Mouse (Mus musculus) intestine, embryonic 14.5 days (tissue): ENCODE measurements around the gene Lyar. TPM values are rescaled to one million over a fixed set of nuclear protein-coding genes. Genes with fewer than 3 reads are reported as not detected.
A peak's percentile ranks its signal among the peaks of the same experiment; 100 is the strongest.

Source experiments
- ATAC-seq: fragments of 200-750 bp; cut with Nextera tagmentation; replicated peaks from 2 replicates; pipeline ENCODE4 v1.8.0; 2017; ENCODE audit warnings: low read depth, moderate number of reproducible peaks, moderate TSS enrichment, moderate library complexity; ENCODE audit not compliant: low FRiP score, low TSS enrichment
- DNase-seq: peaks from one replicate; pipeline ENCODE4 v3.0.0-alpha.2; 2018; ENCODE audit warnings: low spot score
- H3K27ac ChIP-seq: fragments of 300-500 bp; sonication (generic); 2 replicates; pipeline ENCODE4 v1.5.1; 2014; ENCODE audit warnings: low read depth, mild to moderate bottlenecking, control low read depth
- H3K27me3 ChIP-seq: fragments of 300-500 bp; sonication (generic); replicated peaks from 2 replicates; pipeline ENCODE4 v1.6.1; 2014; ENCODE audit warnings: low read length, control low read depth; ENCODE audit not compliant: control insufficient read depth, insufficient read depth
- H3K36me3 ChIP-seq: fragments of 300-500 bp; sonication (generic); 2 replicates; pipeline ENCODE4 v1.6.1; 2014; ENCODE audit warnings: low read length, control low read depth; ENCODE audit not compliant: control insufficient read depth, insufficient read depth
- H3K4me1 ChIP-seq: fragments of 300-500 bp; sonication (generic); replicated peaks from 2 replicates; pipeline ENCODE4 v1.6.1; 2014; ENCODE audit warnings: low read length, control low read depth, mixed read lengths; ENCODE audit not compliant: control insufficient read depth, insufficient read depth
- H3K4me2 ChIP-seq: fragments of 300-500 bp; sonication (generic); 2 replicates; pipeline ENCODE4 v1.6.1; 2014; ENCODE audit warnings: low read length
- H3K4me3 ChIP-seq: fragments of 300-500 bp; sonication (generic); 2 replicates; pipeline ENCODE4 v1.5.1; 2014; ENCODE audit warnings: low read depth, low read length, control low read depth, mixed read lengths
- H3K9ac ChIP-seq: fragments of 300-500 bp; sonication (generic); 2 replicates; pipeline ENCODE4 v1.6.1; 2014; ENCODE audit warnings: mild to moderate bottlenecking, low read length
- H3K9me3 ChIP-seq: fragments of 300-500 bp; sonication (generic); 2 replicates; pipeline ENCODE4 v1.6.1; 2016; ENCODE audit warnings: low read length, control low read depth; ENCODE audit not compliant: control insufficient read depth
- WGBS: fragments of 180-500 bp; shearing (Covaris S2); extraction: QIAGEN DNeasy Blood & Tissue Kit; methylation state at CpG from one replicate; pipeline ENCODE4 v1.1.7; 2014; 5-methylcytosine and 5-hydroxymethylcytosine counted together
- polyA plus RNA-seq: library from polyadenylated mRNA; unstranded; fragments of >200 nt; fragmentation: Nextera tagmentation; extraction: Ambion mirVana; gene quantifications from 2 replicates; pipeline ENCODE4 v1.2.1, GENCODE M21; 2014

Gene Lyar
- polyA plus RNA-seq, 1 experiment from 2014 or later, result 100 TPM

- Histone ChIP-seq H3K9me3 (no peaks in the 10 kb centered on the region), H3K9ac (no peak overlapping the region), H3K4me2 (no peak overlapping the region), H3K4me1 (no peaks in the 10 kb centered on the region), H3K27me3 (no peaks in the 10 kb centered on the region), H3K27ac (no peak overlapping the region), H3K4me3 (no peak overlapping the region), H3K36me3 (peaks cover 21% of the 10 kb centered on the region)
- peak; percentile 56; the same call in 1 of the 2 replicates for ATAC-seq
- no peak for DNase-seq
- 50% methylated on average over 5 of the region's 5 CpGs for whole genome bisulfite sequencing
Observed at GRCm38 (mm10) chr5:38196821-38197481, 23.3 kb upstream of the Lyar start.

- Histone ChIP-seq H3K4me3 (no peak overlapping the region), H3K9me3 (no peaks in the 10 kb centered on the region), H3K27ac (no peak overlapping the region), H3K36me3 (peaks cover 26% of the 10 kb centered on the region), H3K4me2 (no peak overlapping the region), H3K9ac (no peak overlapping the region), H3K27me3 (no peaks in the 10 kb centered on the region), H3K4me1 (no peaks in the 10 kb centered on the region)
- peak; percentile 59 for ATAC-seq
- DNase-seq, result peak; percentile 97
- WGBS, result 19% methylated on average over 7 of the region's 7 CpGs
Observed at GRCm38 (mm10) chr5:38197482-38197823, 22.8 kb upstream of the Lyar start.

- Histone ChIP-seq H3K9me3 (no peaks in the 10 kb centered on the region), H3K4me3 (no peak overlapping the region), H3K27me3 (no peaks in the 10 kb centered on the region), H3K27ac (no peak overlapping the region), H3K4me1 (no peaks in the 10 kb centered on the region), H3K9ac (no peak overlapping the region), H3K4me2 (no peak overlapping the region), H3K36me3 (peaks cover 48% of the 10 kb centered on the region)
- WGBS, result 96% methylated on average over 2 of the region's 2 CpGs
- DNase-seq (no peak), ATAC-seq (no peak)
Observed at GRCm38 (mm10) chr5:38199686-38200085, 20.6 kb upstream of the Lyar start.

- Histone ChIP-seq H3K4me3 (no peak overlapping the region), H3K27ac (no peak overlapping the region), H3K36me3 (peaks cover 60% of the 10 kb centered on the region), H3K9me3 (no peaks in the 10 kb centered on the region), H3K4me2 (no peak overlapping the region), H3K4me1 (no peaks in the 10 kb centered on the region), H3K27me3 (no peaks in the 10 kb centered on the region), H3K9ac (no peak overlapping the region)
- WGBS, result 88% methylated on average over 7 of the region's 7 CpGs
- DNase-seq (no peak), ATAC-seq (no peak)
Observed at GRCm38 (mm10) chr5:38205303-38205726, 15.0 kb upstream of the Lyar start.

- Histone ChIP-seq H3K4me2 (no peak overlapping the region), H3K27me3 (no peaks in the 10 kb centered on the region), H3K9me3 (no peaks in the 10 kb centered on the region), H3K36me3 (peaks cover 60% of the 10 kb centered on the region), H3K4me1 (no peaks in the 10 kb centered on the region), H3K4me3 (no peak overlapping the region), H3K9ac (no peak overlapping the region), H3K27ac (no peak overlapping the region)
- ATAC-seq, result no peak
- no peak for DNase-seq
- WGBS, result 72% methylated on average over 8 of the region's 8 CpGs
Observed at GRCm38 (mm10) chr5:38208985-38209384, 11.3 kb upstream of the Lyar start.

- 88% methylated on average over 8 of the region's 8 CpGs for WGBS
- Histone ChIP-seq H3K36me3 (peaks cover 73% of the 10 kb centered on the region), H3K27ac (no peak overlapping the region), H3K9ac (no peak overlapping the region), H3K4me2 (no peak overlapping the region), H3K4me1 (no peaks in the 10 kb centered on the region), H3K27me3 (no peaks in the 10 kb centered on the region), H3K4me3 (no peak overlapping the region), H3K9me3 (no peaks in the 10 kb centered on the region)
- DNase-seq, result no peak
- ATAC-seq, result no peak
Observed at GRCm38 (mm10) chr5:38211691-38212090, 8.6 kb upstream of the Lyar start.

- no peak overlapping the region for H3K4me3 ChIP-seq
- DNase-seq, result no peak
- H3K9ac ChIP-seq, result no peak overlapping the region
- WGBS, result 88% methylated on average over 6 of the region's 6 CpGs
- no peak for ATAC-seq
- no peaks in the 10 kb centered on the region for H3K4me1 ChIP-seq
- peaks cover 78% of the 10 kb centered on the region for H3K36me3 ChIP-seq
- no peaks in the 10 kb centered on the region for H3K9me3 ChIP-seq
- H3K4me2 ChIP-seq, result no peak overlapping the region
- H3K27me3 ChIP-seq, result no peaks in the 10 kb centered on the region
- no peak overlapping the region for H3K27ac ChIP-seq
Observed at GRCm38 (mm10) chr5:38213009-38213408, 7.3 kb upstream of the Lyar start.

- Histone ChIP-seq H3K36me3 (peaks cover 40% of the 10 kb centered on the region), H3K4me2 (peak overlapping the region; percentile 83), H3K4me1 (peaks cover 15% of the 10 kb centered on the region), H3K27ac (no peak overlapping the region), H3K9ac (peak overlapping the region; percentile 63), H3K27me3 (no peaks in the 10 kb centered on the region), H3K9me3 (no peaks in the 10 kb centered on the region), H3K4me3 (peak overlapping the region; percentile 60)
- under 1% methylated on average over 35 of the region's 35 CpGs for WGBS
- DNase-seq, result no peak
- ATAC-seq, result no peak; the same call in none of the 2 replicates
Observed at GRCm38 (mm10) chr5:38219771-38220307, 431 bp upstream of the Lyar start.

- Histone ChIP-seq H3K4me3 (no peak overlapping the region), H3K9me3 (no peaks in the 10 kb centered on the region), H3K4me2 (no peak overlapping the region), H3K27me3 (no peaks in the 10 kb centered on the region), H3K4me1 (no peaks in the 10 kb centered on the region), H3K36me3 (peaks cover 49% of the 10 kb centered on the region), H3K27ac (no peak overlapping the region), H3K9ac (no peak overlapping the region)
- ATAC-seq, result 0 out of 2 replicates have a peak, but pooled peaks have one; percentile 36
- DNase-seq, result peak; percentile 73
- WGBS, result 71% methylated on average over 4 of the region's 4 CpGs
Observed at GRCm38 (mm10) chr5:38235422-38235821, 15.2 kb downstream of the Lyar start.
